Mouse (Mus musculus): Measurements from ENCODE around the gene Sptssb. TPM values are rescaled to one million over a fixed set of nuclear protein-coding genes. Genes with fewer than 3 reads are reported as not detected.

Sptssb gene
- polyA plus RNA-seq, 1 experiment from 2014 or later: 0.25 TPM

DNA sequence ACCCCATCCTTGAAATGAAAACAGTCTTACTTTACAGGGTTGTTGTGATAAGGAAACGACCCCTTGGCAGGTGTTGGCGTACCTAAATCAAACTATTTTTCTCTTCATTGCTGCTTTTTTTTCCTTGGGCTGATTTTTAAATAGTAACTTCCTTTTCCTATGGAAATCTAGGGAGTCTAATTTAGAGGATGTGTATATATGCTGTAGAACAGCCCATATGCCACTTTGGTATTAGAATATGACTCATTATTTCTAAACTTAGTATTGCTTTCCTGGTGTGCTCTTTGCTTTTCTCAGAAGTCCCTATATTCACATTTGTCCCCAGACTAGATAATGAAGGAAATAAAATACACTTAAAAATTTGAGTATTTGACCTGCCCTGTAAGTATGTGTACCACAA lies 17.8 kb upstream of the Sptssb start:
- H3K4me3 ChIP-seq: no peak overlapping the region
- no peaks in the 10 kb centered on the region for H3K9me3 ChIP-seq
- 89% methylated on average over 2 of the region's 2 CpGs for WGBS
- H3K27me3 ChIP-seq (ENCODE audit: insufficient read depth, poor library complexity, severe bottlenecking): no peaks in the 10 kb centered on the region
- no peaks in the 10 kb centered on the region for H3K4me1 ChIP-seq (replicated peaks)
- no peaks in the 10 kb centered on the region for H3K36me3 ChIP-seq
- no peak for DNase-seq (ENCODE audit: low spot score)
- no peak overlapping the region for H3K27ac ChIP-seq

DNA sequence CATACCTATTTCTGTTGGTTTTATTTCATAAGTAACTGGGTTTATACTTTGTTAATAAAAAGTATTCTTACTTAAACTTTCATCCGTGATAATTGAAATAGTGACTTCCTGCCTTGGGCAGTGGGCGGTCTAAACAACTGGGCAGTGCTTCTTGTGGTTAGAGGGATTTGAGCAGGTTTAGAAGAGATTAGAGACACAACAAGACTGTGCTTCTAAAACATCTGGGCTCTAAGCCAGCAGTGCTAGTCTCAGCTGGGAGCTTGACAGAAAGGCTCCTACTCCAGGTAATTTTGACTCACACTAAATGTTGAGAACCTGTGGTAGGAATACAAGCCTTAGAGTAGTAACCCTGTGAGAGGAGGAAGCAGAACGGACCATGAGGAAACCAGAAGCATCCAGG lies 15.0 kb upstream of the Sptssb start:
- Histone ChIP-seq H3K27me3 (ENCODE audit: insufficient read depth, poor library complexity, severe bottlenecking) (no peaks in the 10 kb centered on the region), H3K4me1 (replicated peaks) (no peaks in the 10 kb centered on the region), H3K27ac (no peak overlapping the region), H3K9me3 (no peaks in the 10 kb centered on the region), H3K4me3 (no peak overlapping the region), H3K36me3 (no peaks in the 10 kb centered on the region)
- no peak for DNase-seq (ENCODE audit: low spot score)
- WGBS: 93% methylated on average over 3 of the region's 3 CpGs

GRCm38 (mm10) chr3:69872661-69873327 lies 13.1 kb upstream of the Sptssb start:
- 86% methylated on average over 6 of the region's 6 CpGs for WGBS
- H3K4me1 ChIP-seq (replicated peaks): no peaks in the 10 kb centered on the region
- no peaks in the 10 kb centered on the region for H3K36me3 ChIP-seq
- H3K27ac ChIP-seq: no peak overlapping the region
- no peak overlapping the region for H3K4me3 ChIP-seq
- no peaks in the 10 kb centered on the region for H3K9me3 ChIP-seq
- no peaks in the 10 kb centered on the region for H3K27me3 ChIP-seq (ENCODE audit: insufficient read depth, poor library complexity, severe bottlenecking)
- no peak for DNase-seq (ENCODE audit: low spot score)

- no peaks in the 10 kb centered on the region for H3K4me1 ChIP-seq (replicated peaks)
- no peak overlapping the region for H3K4me3 ChIP-seq
- H3K9me3 ChIP-seq: no peaks in the 10 kb centered on the region
- H3K27ac ChIP-seq: no peak overlapping the region
- H3K27me3 ChIP-seq (ENCODE audit: insufficient read depth, poor library complexity, severe bottlenecking): no peaks in the 10 kb centered on the region
- DNase-seq (ENCODE audit: low spot score): no peak
- 86% methylated on average over 14 of the region's 14 CpGs for WGBS
- H3K36me3 ChIP-seq: no peaks in the 10 kb centered on the region
Measured at GRCm38 (mm10) chr3:69871174-69871573, 11.4 kb upstream of the Sptssb start.

- Histone ChIP-seq H3K27ac (no peak overlapping the region), H3K36me3 (no peaks in the 10 kb centered on the region), H3K27me3 (ENCODE audit: insufficient read depth, poor library complexity, severe bottlenecking) (no peaks in the 10 kb centered on the region), H3K4me3 (no peak overlapping the region), H3K9me3 (no peaks in the 10 kb centered on the region), H3K4me1 (replicated peaks) (no peaks in the 10 kb centered on the region)
- DNase-seq (ENCODE audit: low spot score): no peak
- 85% methylated on average over 8 of the region's 8 CpGs for WGBS
Measured at GRCm38 (mm10) chr3:69869702-69870101, 10.0 kb upstream of the Sptssb start.

GRCm38 (mm10) chr3:69861789-69862395 lies 2.2 kb upstream of the Sptssb start:
- Histone ChIP-seq H3K4me1 (replicated peaks) (peaks cover 16% of the 10 kb centered on the region), H3K36me3 (no peaks in the 10 kb centered on the region), H3K4me3 (peak overlapping the region; percentile 64; the same call in 1 of the 2 replicates), H3K27me3 (ENCODE audit: insufficient read depth, poor library complexity, severe bottlenecking) (peaks cover 32% of the 10 kb centered on the region), H3K9me3 (no peaks in the 10 kb centered on the region), H3K27ac (no peak overlapping the region)
- 62% methylated on average over 9 of the region's 9 CpGs for WGBS
- no peak for DNase-seq (ENCODE audit: low spot score)

- peaks cover 32% of the 10 kb centered on the region for H3K27me3 ChIP-seq (ENCODE audit: insufficient read depth, poor library complexity, severe bottlenecking)
- 0 out of 2 replicates have a peak overlapping the region, but pooled peaks have one; percentile 54 for H3K27ac ChIP-seq
- no peaks in the 10 kb centered on the region for H3K36me3 ChIP-seq
- peak overlapping the region; percentile 64 for H3K4me3 ChIP-seq
- WGBS: under 1% methylated on average over 40 of the region's 40 CpGs
- peaks cover 16% of the 10 kb centered on the region for H3K4me1 ChIP-seq (replicated peaks)
- DNase-seq (ENCODE audit: low spot score): peak; percentile 61
- H3K9me3 ChIP-seq: no peaks in the 10 kb centered on the region
Measured at GRCm38 (mm10) chr3:69860589-69861521, 1.1 kb upstream of the Sptssb start.

DNA sequence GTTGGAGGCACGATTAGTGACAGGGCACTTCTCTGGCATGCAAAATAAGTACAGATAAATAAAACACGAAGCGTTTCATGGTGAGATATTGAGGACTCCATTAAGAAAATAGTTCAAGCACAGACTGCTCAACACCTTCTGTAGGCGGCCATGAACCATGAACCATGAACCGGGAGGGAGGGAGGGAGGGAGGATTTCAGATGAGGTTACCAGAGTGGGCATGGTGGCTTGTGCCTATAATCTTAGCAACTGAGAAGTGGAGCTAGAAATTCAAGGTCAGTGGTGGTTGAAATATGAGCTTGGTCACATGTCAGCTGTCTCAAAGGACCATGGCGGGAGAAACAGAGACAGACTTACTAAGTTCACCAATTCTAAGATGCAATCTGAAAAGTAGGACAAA lies 20.3 kb downstream of the Sptssb start:
- no peak overlapping the region for H3K4me3 ChIP-seq
- DNase-seq (ENCODE audit: low spot score): no peak
- no peaks in the 10 kb centered on the region for H3K27me3 ChIP-seq (ENCODE audit: insufficient read depth, poor library complexity, severe bottlenecking)
- no peaks in the 10 kb centered on the region for H3K4me1 ChIP-seq (replicated peaks)
- no peak overlapping the region for H3K27ac ChIP-seq
- 87% methylated on average over 6 of the region's 6 CpGs for WGBS
- no peaks in the 10 kb centered on the region for H3K9me3 ChIP-seq
- H3K36me3 ChIP-seq: no peaks in the 10 kb centered on the region

DNA sequence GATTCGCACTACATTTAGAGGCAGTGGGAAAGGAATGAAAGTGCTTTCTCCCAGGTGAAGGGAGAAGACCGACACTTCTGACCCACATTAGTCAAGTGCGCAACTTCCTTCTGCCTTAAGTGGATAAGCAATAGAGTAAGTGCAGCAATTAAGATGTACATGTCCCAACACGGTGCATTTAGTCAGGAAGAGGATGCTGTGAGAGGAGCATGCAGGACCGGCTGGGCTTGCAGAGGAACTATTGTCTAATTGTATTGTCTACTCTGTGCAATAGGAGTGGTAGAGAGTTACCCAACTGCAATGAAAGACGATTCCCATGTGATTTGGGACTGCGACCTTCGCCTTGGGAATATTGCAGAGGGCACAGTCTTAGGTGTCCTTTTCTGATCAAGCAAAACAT lies 30.2 kb downstream of the Sptssb start:
- DNase-seq (ENCODE audit: low spot score): no peak
- no peaks in the 10 kb centered on the region for H3K4me1 ChIP-seq (replicated peaks)
- no peaks in the 10 kb centered on the region for H3K27me3 ChIP-seq (ENCODE audit: insufficient read depth, poor library complexity, severe bottlenecking)
- H3K9me3 ChIP-seq: no peaks in the 10 kb centered on the region
- 88% methylated on average over 8 of the region's 8 CpGs for WGBS
- no peak overlapping the region for H3K4me3 ChIP-seq
- no peak overlapping the region for H3K27ac ChIP-seq
- H3K36me3 ChIP-seq: no peaks in the 10 kb centered on the region

GRCm38 (mm10) chr3:69824536-69824935 lies 35.2 kb downstream of the Sptssb start:
- 87% methylated on average over 1 of the region's 1 CpGs for WGBS
- Histone ChIP-seq H3K36me3 (no peaks in the 10 kb centered on the region), H3K27ac (no peak overlapping the region), H3K4me3 (no peak overlapping the region), H3K9me3 (no peaks in the 10 kb centered on the region), H3K4me1 (replicated peaks) (no peaks in the 10 kb centered on the region), H3K27me3 (ENCODE audit: insufficient read depth, poor library complexity, severe bottlenecking) (no peaks in the 10 kb centered on the region)
- DNase-seq (ENCODE audit: low spot score): no peak

DNA sequence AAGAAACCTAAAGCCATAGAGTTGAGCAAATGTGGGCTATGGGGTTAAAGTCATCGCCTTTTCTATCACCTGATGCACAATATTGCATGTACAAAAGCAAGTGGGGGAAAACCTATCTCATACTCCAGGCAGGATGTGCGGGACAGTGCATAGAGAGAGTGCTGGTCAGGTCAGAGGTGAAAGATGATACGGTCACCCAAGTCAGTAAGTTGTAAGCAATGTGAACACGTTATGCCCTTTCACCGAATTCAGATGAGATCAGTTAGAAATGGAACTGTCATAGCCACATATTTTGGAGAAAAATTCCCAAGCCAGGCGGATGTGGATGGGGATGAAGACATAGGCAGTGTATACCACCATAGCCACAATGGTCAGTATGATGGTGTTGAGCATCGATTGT lies 39.1 kb downstream of the Sptssb start:
- Histone ChIP-seq H3K9me3 (no peaks in the 10 kb centered on the region), H3K4me1 (replicated peaks) (no peaks in the 10 kb centered on the region), H3K4me3 (no peak overlapping the region), H3K36me3 (no peaks in the 10 kb centered on the region), H3K27ac (no peak overlapping the region), H3K27me3 (ENCODE audit: insufficient read depth, poor library complexity, severe bottlenecking) (no peaks in the 10 kb centered on the region)
- DNase-seq (ENCODE audit: low spot score): no peak
- WGBS: 86% methylated on average over 7 of the region's 7 CpGs

GRCm38 (mm10) chr3:69819851-69820200 lies 39.9 kb downstream of the Sptssb start:
- Histone ChIP-seq H3K27me3 (ENCODE audit: insufficient read depth, poor library complexity, severe bottlenecking) (no peaks in the 10 kb centered on the region), H3K27ac (no peak overlapping the region), H3K36me3 (no peaks in the 10 kb centered on the region), H3K9me3 (no peaks in the 10 kb centered on the region), H3K4me1 (replicated peaks) (no peaks in the 10 kb centered on the region), H3K4me3 (no peak overlapping the region)
- no peak for DNase-seq (ENCODE audit: low spot score)
- WGBS: 58% methylated on average over 3 of the region's 3 CpGs

Measured in hindbrain, embryonic 10.5 days (tissue).